ENCODE assay signal across 31 mouse cellular contexts in genomic region chr4:62668666-62669065, GRCm38 (mm10).
DNase-seq lines count a peak whose midpoint lies in the region; ATAC-seq lines count a peak whose summit lies in the region.
"Had no signal": no experiment of that assay in that cellular context is flagged by ENCODE, and none has a peak within 500 bp of the region (broad histone marks: within the 10 kb centered on the region; RNA-seq: fewer than 3 reads in every experiment).

No protein-coding gene starts in this region.

- peak; percentile 42; the same call in 1 of the 2 replicates for ATAC-seq in liver, embryonic 12.5 days
- ATAC-seq in liver, embryonic 11.5 days (replicated peaks; ENCODE audit: low FRiP score): no peak
- peak; percentile 46; the same call in 1 of the 2 replicates for ATAC-seq in erythroblast, adult 5-6 weeks (replicated peaks; ENCODE audit: low FRiP score, poor library complexity, severe bottlenecking)
- peak; percentile 91 for ATAC-seq in intestine, embryonic 15.5 days
- ATAC-seq in stomach, embryonic 15.5 days (ENCODE audit: insufficient read depth, low FRiP score, low read depth): peak; percentile 53
- ATAC-seq: forebrain, embryonic 15.5 days; inflammation-experienced regulatory T-cells, adult 6 months; midbrain, embryonic 15.5 days had no signal

- peaks cover 5% of the 10 kb centered on the region for H3K4me1 ChIP-seq in liver, embryonic 12.5 days
- peaks cover 7% of the 10 kb centered on the region; the same call in 1 of the 2 replicates for H3K4me1 ChIP-seq in liver, embryonic 11.5 days (replicated peaks; ENCODE audit: control insufficient read depth, insufficient read depth, low read length)
- peaks cover 26% of the 10 kb centered on the region for H3K4me1 ChIP-seq in intestine, embryonic 15.5 days (replicated peaks)
- peaks cover 31% of the 10 kb centered on the region for H3K4me1 ChIP-seq in stomach, embryonic 15.5 days

- H3K27ac ChIP-seq in liver, embryonic 12.5 days: no peak overlapping the region
- H3K27ac ChIP-seq in liver, embryonic 11.5 days (ENCODE audit: low read depth, low read length): no peak overlapping the region; the same call in 1 of the 2 replicates
- no peak overlapping the region for H3K27ac ChIP-seq in intestine, embryonic 15.5 days
- 0 out of 2 replicates have a peak overlapping the region, but pooled peaks have one; percentile 14 for H3K27ac ChIP-seq in stomach, embryonic 15.5 days
- H3K27ac ChIP-seq: embryonic facial prominence, embryonic 15.5 days; forebrain, embryonic 15.5 days; gastrocnemius, adult 2 months; heart, embryonic 13.5 days; hindbrain, embryonic 10.5 days; hindbrain, embryonic 15.5 days; kidney, postnatal 0 days; limb, embryonic 12.5 days; liver, embryonic 14.5 days; macrophage; midbrain, embryonic 15.5 days; neural tube, embryonic 15.5 days had no signal

- H3K9me3 ChIP-seq in liver, embryonic 12.5 days (replicated peaks): no peaks in the 10 kb centered on the region
- no peaks in the 10 kb centered on the region for H3K9me3 ChIP-seq in liver, embryonic 11.5 days (ENCODE audit: control insufficient read depth, low read length)
- H3K9me3 ChIP-seq in intestine, embryonic 15.5 days: no peaks in the 10 kb centered on the region
- H3K9me3 ChIP-seq in stomach, embryonic 15.5 days: no peaks in the 10 kb centered on the region
- H3K9me3 ChIP-seq: embryonic facial prominence, embryonic 15.5 days; forebrain, embryonic 15.5 days; heart, embryonic 13.5 days; hindbrain, embryonic 10.5 days; hindbrain, embryonic 15.5 days; limb, embryonic 12.5 days; lung, embryonic 15.5 days; midbrain, embryonic 15.5 days; neural tube, embryonic 15.5 days had no signal

- 66% methylated on average over 8 of the region's 8 CpGs for WGBS in liver, embryonic 12.5 days (ENCODE audit: insufficient replicate concordance)
- WGBS in liver, embryonic 11.5 days: 82% methylated on average over 8 of the region's 8 CpGs
- WGBS in intestine, embryonic 15.5 days: 80% methylated on average over 8 of the region's 8 CpGs
- WGBS in stomach, embryonic 15.5 days: 81% methylated on average over 8 of the region's 8 CpGs

- no peak overlapping the region for H3K9ac ChIP-seq in liver, embryonic 12.5 days
- no peak overlapping the region for H3K9ac ChIP-seq in liver, embryonic 11.5 days (ENCODE audit: low read depth, low read length)
- H3K9ac ChIP-seq in intestine, embryonic 15.5 days: no peak overlapping the region
- H3K9ac ChIP-seq in stomach, embryonic 15.5 days: no peak overlapping the region
- H3K9ac ChIP-seq: embryonic facial prominence, embryonic 15.5 days; forebrain, embryonic 15.5 days; hindbrain, embryonic 15.5 days; limb, embryonic 12.5 days; liver, embryonic 14.5 days; lung, embryonic 15.5 days; midbrain, embryonic 15.5 days; neural tube, embryonic 15.5 days had no signal

- H3K36me3 ChIP-seq in liver, embryonic 12.5 days: no peaks in the 10 kb centered on the region
- no peaks in the 10 kb centered on the region for H3K36me3 ChIP-seq in liver, embryonic 11.5 days (ENCODE audit: control insufficient read depth, insufficient read depth, low read length)
- no peaks in the 10 kb centered on the region for H3K36me3 ChIP-seq in intestine, embryonic 15.5 days
- no peaks in the 10 kb centered on the region for H3K36me3 ChIP-seq in stomach, embryonic 15.5 days
- H3K36me3 ChIP-seq: embryonic facial prominence, embryonic 15.5 days; forebrain, embryonic 15.5 days; hindbrain, embryonic 10.5 days; hindbrain, embryonic 15.5 days; limb, embryonic 12.5 days; lung, embryonic 15.5 days; midbrain, embryonic 15.5 days; neural tube, embryonic 15.5 days had no signal

- H3K27me3 ChIP-seq in liver, embryonic 12.5 days (replicated peaks): peaks cover 16% of the 10 kb centered on the region
- peaks cover 4% of the 10 kb centered on the region for H3K27me3 ChIP-seq in liver, embryonic 11.5 days (replicated peaks; ENCODE audit: control insufficient read depth, insufficient read depth, low read length)
- no peaks in the 10 kb centered on the region for H3K27me3 ChIP-seq in intestine, embryonic 15.5 days (replicated peaks)
- H3K27me3 ChIP-seq in stomach, embryonic 15.5 days (replicated peaks): no peaks in the 10 kb centered on the region
- H3K27me3 ChIP-seq: embryonic facial prominence, embryonic 15.5 days; forebrain, embryonic 15.5 days; hindbrain, embryonic 15.5 days; limb, embryonic 12.5 days; lung, embryonic 15.5 days; midbrain, embryonic 15.5 days; neural tube, embryonic 15.5 days had no signal

- H3K4me2 ChIP-seq in liver, embryonic 12.5 days: no peak overlapping the region
- H3K4me2 ChIP-seq in liver, embryonic 11.5 days: no peak overlapping the region
- H3K4me2 ChIP-seq in intestine, embryonic 15.5 days (replicated peaks): peak overlapping the region; percentile 41; the same call in 1 of the 2 replicates
- no peak overlapping the region for H3K4me2 ChIP-seq in stomach, embryonic 15.5 days
- H3K4me2 ChIP-seq: embryonic facial prominence, embryonic 15.5 days; forebrain, embryonic 15.5 days; heart, embryonic 13.5 days; hindbrain, embryonic 15.5 days; limb, embryonic 12.5 days; lung, embryonic 15.5 days; midbrain, embryonic 15.5 days; neural tube, embryonic 15.5 days had no signal

- no peak overlapping the region for H3K4me3 ChIP-seq in liver, embryonic 12.5 days
- no peak overlapping the region for H3K4me3 ChIP-seq in liver, embryonic 11.5 days (ENCODE audit: low read depth, low read length)
- H3K4me3 ChIP-seq in intestine, embryonic 15.5 days (replicated peaks): 0 out of 2 replicates have a peak overlapping the region, but pooled peaks have one; percentile 6
- H3K4me3 ChIP-seq in stomach, embryonic 15.5 days (replicated peaks): no peak overlapping the region
- H3K4me3 ChIP-seq: embryonic facial prominence, embryonic 15.5 days; forebrain, embryonic 15.5 days; gastrocnemius, adult 2 months; heart, embryonic 13.5 days; hindbrain, embryonic 10.5 days; hindbrain, embryonic 15.5 days; limb, embryonic 12.5 days; lung, embryonic 15.5 days; midbrain, embryonic 15.5 days; neural tube, embryonic 15.5 days had no signal

- DNase-seq in liver, embryonic 11.5 days (ENCODE audit: low spot score): no peak
- no peak for DNase-seq in frontal cortex, postnatal 36 days (ENCODE audit: low spot score in 2 of 2)
- no peak for DNase-seq in thymus, postnatal 4 days
- DNase-seq: adrenal gland, postnatal 25 days; B cell, adult 2 months; cerebellum, adult 11-12 months; cerebellum, postnatal 14 days; gastrocnemius, adult 2 months; gastrocnemius, postnatal 36 days; heart, postnatal 14 days; retina, postnatal 1 day; right cerebral cortex, postnatal 14 days; thymus, adult 2 months; thymus, postnatal 36 days had no signal
